Mouse (Mus musculus): Measurements from ENCODE around the gene Sfxn3. TPM values are rescaled to one million over a fixed set of nuclear protein-coding genes. Genes with fewer than 3 reads are reported as not detected.

Gene Sfxn3
- total and polyA plus RNA-seq, 3 experiments = 5.0 to 10.6 TPM; not detected in 1

- Histone ChIP-seq H3K4me3 (ENCODE audit: control insufficient read depth in 1 of 2, insufficient read depth in 1 of 2, low read depth in 2 of 2, low read length in 2 of 2) (peak overlapping the region in 1 of 2 experiments; percentile 33; a peak in 1 of 4 replicates), H3K9ac (ENCODE audit: control insufficient read depth, low read depth, low read length, poor library complexity, severe bottlenecking) (peak overlapping the region; percentile 54), H3K27me3 (ENCODE audit: control insufficient read depth in 1 of 2, insufficient read depth in 2 of 2, low read length in 2 of 2) (no peaks in the 10 kb centered on the region), H3K9me3 (replicated peaks; ENCODE audit: insufficient read depth, low read length) (no peaks in the 10 kb centered on the region), H3K4me1 (ENCODE audit: control insufficient read depth in 1 of 2, insufficient read depth in 2 of 2, low read length in 2 of 2) (peaks cover 8 to 22% of the 10 kb centered on the region in 2 experiments), H3K36me3 (ENCODE audit: control insufficient read depth in 1 of 2, insufficient read depth in 2 of 2, low read length in 2 of 2) (peaks cover 0 to 10% of the 10 kb centered on the region in 2 experiments; a peak in 2 of 4 replicates), H3K79me2 (ENCODE audit: control insufficient read depth, insufficient read depth, low read length, poor library complexity) (no peaks in the 10 kb centered on the region), H3K27ac (ENCODE audit: control insufficient read depth, low read depth, low read length) (peak overlapping the region; percentile 40)
- DNase-seq (ENCODE audit: low read depth, low spot score) = peak; percentile 96
- no peak for TF ChIP-seq MYC (IDR thresholded peaks at IDR 0.05; ENCODE audit: low read depth, low read length)
- TF ChIP-seq JUND (IDR thresholded peaks at IDR 0.05; ENCODE audit: low read depth, low read length) = no peak
- no peak for TF ChIP-seq GABPA (IDR thresholded peaks at IDR 0.05; ENCODE audit: low read depth, low read length)
- peak; percentile 56; the same call in 1 of the 2 replicates for TF ChIP-seq HCFC1 (IDR thresholded peaks at IDR 0.05; ENCODE audit: low read depth, low read length)
- TF ChIP-seq CTCF (IDR thresholded peaks at IDR 0.05 in 2 of 3, conservative IDR thresholded peaks at IDR 0.05 in 1 of 3; ENCODE audit: control insufficient read depth in 1 of 3, insufficient read depth in 1 of 3, low read depth in 2 of 3, low read length in 3 of 3, poor library complexity in 1 of 3, severe bottlenecking in 1 of 3) = peak; percentile 36 to 83 (median 68)
- no peak for TF ChIP-seq POLR2A (IDR thresholded peaks at IDR 0.05; ENCODE audit: control insufficient read depth in 1 of 2, insufficient read depth in 1 of 2, low read depth in 1 of 2, low read length in 2 of 2, poor library complexity in 1 of 2)
- peak; percentile 32; the same call in 1 of the 2 replicates for TF ChIP-seq SMC3 (IDR thresholded peaks at IDR 0.05; ENCODE audit: low read depth, low read length)
- TF ChIP-seq BHLHE40 (IDR thresholded peaks at IDR 0.05; ENCODE audit: borderline replicate concordance, low read depth, low read length) = 0 out of 2 replicates have a peak, but pooled peaks have one; percentile 16
- TF ChIP-seq NELFE (IDR thresholded peaks at IDR 0.05; ENCODE audit: low read depth, low read length) = no peak
- no peak for TF ChIP-seq GATA1 (IDR thresholded peaks at IDR 0.05; ENCODE audit: low read depth, low read length)
- no peak for TF ChIP-seq CHD1 (IDR thresholded peaks at IDR 0.05; ENCODE audit: low read depth, low read length)
- TF ChIP-seq EP300 (IDR thresholded peaks at IDR 0.05; ENCODE audit: low read depth in 1 of 2, low read length in 2 of 2) = peak; percentile 45 to 64
- TF ChIP-seq USF2 (IDR thresholded peaks at IDR 0.05; ENCODE audit: borderline replicate concordance in 1 of 2, insufficient read depth in 1 of 2, low read depth in 1 of 2, low read length in 2 of 2) = no peak
- peak; percentile 53; the same call in 1 of the 2 replicates for TF ChIP-seq ETS1 (IDR thresholded peaks at IDR 0.05; ENCODE audit: low read depth, low read length)
- no peak for TF ChIP-seq NRF1 (IDR thresholded peaks at IDR 0.05; ENCODE audit: insufficient read depth, low read depth, low read length, poor library complexity, severe bottlenecking)
- no peak; the same call in 1 of the 2 replicates for TF ChIP-seq SIN3A (IDR thresholded peaks at IDR 0.05; ENCODE audit: low read length)
- TF ChIP-seq ZMIZ1 (IDR thresholded peaks at IDR 0.05; ENCODE audit: low read depth, low read length) = no peak
- no peak for TF ChIP-seq MAFK (IDR thresholded peaks at IDR 0.05; ENCODE audit: borderline replicate concordance, low read depth, low read length)
- no peak for TF ChIP-seq ZKSCAN1 (IDR thresholded peaks at IDR 0.05; ENCODE audit: low read depth, low read length)
- TF ChIP-seq MXI1 (IDR thresholded peaks at IDR 0.05; ENCODE audit: low read depth, low read length) = no peak; the same call in none of the 2 replicates
- peak; percentile 56 for TF ChIP-seq ELF1 (IDR thresholded peaks at IDR 0.05; ENCODE audit: low read depth, low read length)
- peak; percentile 51; the same call in 1 of the 2 replicates for TF ChIP-seq TBP (IDR thresholded peaks at IDR 0.05; ENCODE audit: low read depth, low read length)
- peak; percentile 52; the same call in 1 of the 2 replicates for TF ChIP-seq MAX (IDR thresholded peaks at IDR 0.05; ENCODE audit: low read length)
- TF ChIP-seq MAZ (IDR thresholded peaks at IDR 0.05; ENCODE audit: low read depth, low read length) = peak; percentile 82
- TF ChIP-seq POLR2AphosphoS5 (IDR thresholded peaks at IDR 0.05; ENCODE audit: borderline replicate concordance, low read depth, low read length) = no peak
- TF ChIP-seq UBTF (IDR thresholded peaks at IDR 0.05; ENCODE audit: borderline replicate concordance, insufficient read depth, low read depth, low read length) = no peak
- TF ChIP-seq CHD2 (IDR thresholded peaks at IDR 0.05; ENCODE audit: low read length) = no peak
- TF ChIP-seq MEF2A (IDR thresholded peaks at IDR 0.05; ENCODE audit: extremely low read depth, insufficient replicate concordance, low read depth, low read length, poor library complexity, severe bottlenecking) = no peak
- peak; percentile 46; the same call in 1 of the 2 replicates for TF ChIP-seq USF1 (IDR thresholded peaks at IDR 0.05; ENCODE audit: low read depth, low read length)
- peak; percentile 12 for TF ChIP-seq RAD21 (IDR thresholded peaks at IDR 0.05; ENCODE audit: low read depth, low read length)
- no peak for TF ChIP-seq TAL1 (IDR thresholded peaks at IDR 0.05; ENCODE audit: low read length)
- TF ChIP-seq RCOR1 (IDR thresholded peaks at IDR 0.05; ENCODE audit: low read depth, low read length) = peak; percentile 55; the same call in 1 of the 2 replicates
- TF ChIP-seq ZNF384 (IDR thresholded peaks at IDR 0.05; ENCODE audit: low read depth, low read length) = no peak
- TF ChIP-seq ZC3H11A (IDR thresholded peaks at IDR 0.05; ENCODE audit: low read depth, low read length) = no peak
- no peak for TF ChIP-seq E2F4 (IDR thresholded peaks at IDR 0.05; ENCODE audit: borderline replicate concordance, low read depth, low read length)
These were observed 14.6 kb upstream of the Sfxn3 start for GRCm38 (mm10) chr19:45032570-45033332.

Data from MEL (cell line).